Mouse (Mus musculus): ENCODE measurements around the gene Asns.

GRCm38 (mm10) chr6:7692451-7692850, 603 bp downstream of the Asns start:
- TF ChIP-seq GATA1 (IDR thresholded peaks at IDR 0.05; ENCODE audit: low read length) (no peak), TAL1 (IDR thresholded peaks at IDR 0.05; ENCODE audit: low read length) (no peak)

Data from erythroblast, embryonic 14.5 days (primary cell).